In genomic region chr2:180891075-180891834, GRCm38 (mm10) we compare ENCODE assay signal across 8 mouse cellular contexts. TPM values are rescaled to one million over a fixed set of nuclear protein-coding genes. Genes with fewer than 3 reads are reported as not detected.
DNase-seq lines count a peak whose midpoint lies in the region; ATAC-seq lines count a peak whose summit lies in the region.

No protein-coding gene starts in this region.

- no peak for ATAC-seq in hindbrain, embryonic 11.5 days (ENCODE audit: low FRiP score)
- ATAC-seq in limb, embryonic 12.5 days (ENCODE audit: insufficient number of reproducible peaks, insufficient read depth, low FRiP score, low TSS enrichment, low read depth), result no peak
- no peak for ATAC-seq in megakaryocyte progenitor cell, adult 5-6 weeks (replicated peaks; ENCODE audit: poor library complexity)

- peaks cover 7% of the 10 kb centered on the region; the same call in 1 of the 2 replicates for H3K27me3 ChIP-seq in hindbrain, embryonic 11.5 days (ENCODE audit: control insufficient read depth, insufficient read depth, low read length)
- H3K27me3 ChIP-seq in limb, embryonic 12.5 days, result peaks cover 100% of the 10 kb centered on the region

- no peaks in the 10 kb centered on the region for H3K36me3 ChIP-seq in hindbrain, embryonic 11.5 days (ENCODE audit: control insufficient read depth, insufficient read depth, low read length)
- H3K36me3 ChIP-seq in limb, embryonic 12.5 days, result no peaks in the 10 kb centered on the region

- peaks cover 11% of the 10 kb centered on the region for H3K4me1 ChIP-seq in hindbrain, embryonic 11.5 days (replicated peaks; ENCODE audit: control insufficient read depth, insufficient read depth, low read length)
- H3K4me1 ChIP-seq in limb, embryonic 12.5 days (replicated peaks), result peaks cover 24% of the 10 kb centered on the region

- H3K4me2 ChIP-seq in hindbrain, embryonic 11.5 days (replicated peaks; ENCODE audit: low read depth, low read length), result peak overlapping the region; percentile 82
- H3K4me2 ChIP-seq in limb, embryonic 12.5 days, result 0 out of 2 replicates have a peak overlapping the region, but pooled peaks have one; percentile 13

- peak overlapping the region; percentile 93 for H3K4me3 ChIP-seq in hindbrain, embryonic 11.5 days (ENCODE audit: low read depth, low read length)
- H3K4me3 ChIP-seq in limb, embryonic 12.5 days (replicated peaks), result peak overlapping the region; percentile 4; the same call in 1 of the 2 replicates

- peak overlapping the region; percentile 100 for H3K9ac ChIP-seq in hindbrain, embryonic 11.5 days (ENCODE audit: low read depth, low read length)
- H3K9ac ChIP-seq in limb, embryonic 12.5 days (replicated peaks), result no peak overlapping the region

- H3K9me3 ChIP-seq in hindbrain, embryonic 11.5 days (ENCODE audit: control insufficient read depth, low read length), result no peaks in the 10 kb centered on the region
- H3K9me3 ChIP-seq in limb, embryonic 12.5 days, result no peaks in the 10 kb centered on the region

- DNase-seq in R1 (ENCODE audit: low read depth, low spot score), result peak; percentile 50
- peak; percentile 55 to 56 for DNase-seq in cerebellum, postnatal 36 days
- peak; percentile 77 for DNase-seq in hindbrain, embryonic 11.5 days (ENCODE audit: low spot score)
- peak; percentile 86 for DNase-seq in telencephalon, adult 2 months (ENCODE audit: low read depth, low spot score)
- no peak for DNase-seq in urinary bladder, postnatal 4 days (ENCODE audit: low spot score in 2 of 2)
- no peak for DNase-seq in thymus, postnatal 36 days

- WGBS in hindbrain, embryonic 11.5 days, result under 1% methylated on average over 37 of the region's 37 CpGs
- WGBS in limb, embryonic 12.5 days, result under 1% methylated on average over 37 of the region's 37 CpGs

- peak overlapping the region; percentile 99 for H3K27ac ChIP-seq in hindbrain, embryonic 11.5 days (ENCODE audit: low read depth, low read length)
- no peak overlapping the region for H3K27ac ChIP-seq in limb, embryonic 12.5 days

RNA-seq across cellular contexts. Expression of gene Ythdf1, which starts 29.5 kb away (rescaled TPM):
- polyA plus RNA-seq in hindbrain, embryonic 11.5 days (2014; fragmentation: Nextera tagmentation; extraction: Ambion mirVana), result 57.3 and 69.4 TPM in 2 replicates
- polyA plus RNA-seq in limb, embryonic 12.5 days (2016; fragmentation: Nextera tagmentation; extraction: Ambion mirVana), result 77.1 and 78.5 TPM in 2 replicates
- 69.2 and 75.6 TPM in 2 replicates for total RNA-seq in megakaryocyte progenitor cell, adult 5-6 weeks (2015)
- 27.0 and 32.9 TPM in 2 replicates for total RNA-seq in megakaryocyte progenitor cell, adult 5-6 weeks (2017)

RNA-seq across cellular contexts. Expression of gene Birc7, which starts 37.6 kb away (rescaled TPM):
- 0.49 and 0.65 TPM in 2 replicates for polyA plus RNA-seq in hindbrain, embryonic 11.5 days (2014; fragmentation: Nextera tagmentation; extraction: Ambion mirVana)
- not detected in 2 replicates for polyA plus RNA-seq in limb, embryonic 12.5 days (2016; fragmentation: Nextera tagmentation; extraction: Ambion mirVana)
- total RNA-seq in megakaryocyte progenitor cell, adult 5-6 weeks (2015), result not detected in 2 replicates
- total RNA-seq in megakaryocyte progenitor cell, adult 5-6 weeks (2017), result not detected in 2 replicates

Comparison
In these comparisons a context has a peak if more than half of its experiments do, and no peak if none do; other contexts are left out.
1. DNase-seq: peak in R1 (single experiment), cerebellum, postnatal 36 days (2 of 2), hindbrain, embryonic 11.5 days (single experiment) and telencephalon, adult 2 months (single experiment); none in urinary bladder, postnatal 4 days (0 of 2) and thymus, postnatal 36 days (0 of 2).